Mouse (Mus musculus): Measurements from ENCODE around the gene Rnd1. TPM values are rescaled to one million over a fixed set of nuclear protein-coding genes. Genes with fewer than 3 reads are reported as not detected.

Rnd1 gene
- polyA plus RNA-seq, 1 experiment from 2014 or later: 0.75 TPM

DNA sequence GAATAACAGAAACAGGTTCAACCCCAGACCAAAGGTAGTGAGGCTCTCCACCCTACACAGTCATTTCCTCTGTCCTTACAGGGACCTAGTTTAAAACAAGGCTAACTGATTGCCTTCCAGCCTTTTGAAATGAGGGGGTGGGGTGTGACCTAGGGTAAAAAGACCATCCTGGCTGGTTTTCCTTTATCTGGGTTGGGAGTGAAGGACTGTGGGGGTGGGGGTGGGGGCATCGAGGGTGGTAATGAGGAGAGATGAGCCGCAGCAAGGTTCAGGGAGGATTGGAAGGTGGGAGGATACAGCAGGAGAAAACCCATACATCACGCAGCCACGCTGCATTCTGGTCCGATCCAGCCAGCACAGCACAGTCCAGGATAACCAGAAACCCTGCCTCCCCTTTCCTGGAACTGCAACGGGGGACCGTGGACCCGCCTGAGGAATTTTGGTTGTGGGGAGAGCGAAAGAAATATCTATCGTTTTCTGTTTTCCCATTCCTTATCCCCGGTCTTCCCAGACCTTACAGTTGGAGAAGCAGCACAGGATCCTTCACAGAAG is 2.2 kb downstream of the Rnd1 start:
- H3K27me3 ChIP-seq (ENCODE audit: control insufficient read depth, insufficient read depth, low read length): 0 out of 2 replicates have a peak, but pooled peaks cover 13% of the 10 kb centered on the region
- no peak overlapping the region for H3K4me2 ChIP-seq (replicated peaks; ENCODE audit: low read depth, low read length)
- ATAC-seq (ENCODE audit: insufficient number of reproducible peaks, insufficient read depth, low FRiP score, low read depth): no peak
- WGBS: 24% methylated on average over 11 of the region's 11 CpGs
- peaks cover 9% of the 10 kb centered on the region; the same call in 1 of the 2 replicates for H3K4me1 ChIP-seq (ENCODE audit: control insufficient read depth, insufficient read depth, low read length)
- H3K4me3 ChIP-seq (ENCODE audit: low read depth, low read length): no peak overlapping the region
- H3K9ac ChIP-seq (replicated peaks; ENCODE audit: low read depth, low read length): no peak overlapping the region
- H3K27ac ChIP-seq (ENCODE audit: low read length): no peak overlapping the region
- no peaks in the 10 kb centered on the region for H3K36me3 ChIP-seq (ENCODE audit: control insufficient read depth, insufficient read depth, low read length)
- H3K9me3 ChIP-seq (ENCODE audit: control insufficient read depth, low read depth, low read length): no peaks in the 10 kb centered on the region

DNA sequence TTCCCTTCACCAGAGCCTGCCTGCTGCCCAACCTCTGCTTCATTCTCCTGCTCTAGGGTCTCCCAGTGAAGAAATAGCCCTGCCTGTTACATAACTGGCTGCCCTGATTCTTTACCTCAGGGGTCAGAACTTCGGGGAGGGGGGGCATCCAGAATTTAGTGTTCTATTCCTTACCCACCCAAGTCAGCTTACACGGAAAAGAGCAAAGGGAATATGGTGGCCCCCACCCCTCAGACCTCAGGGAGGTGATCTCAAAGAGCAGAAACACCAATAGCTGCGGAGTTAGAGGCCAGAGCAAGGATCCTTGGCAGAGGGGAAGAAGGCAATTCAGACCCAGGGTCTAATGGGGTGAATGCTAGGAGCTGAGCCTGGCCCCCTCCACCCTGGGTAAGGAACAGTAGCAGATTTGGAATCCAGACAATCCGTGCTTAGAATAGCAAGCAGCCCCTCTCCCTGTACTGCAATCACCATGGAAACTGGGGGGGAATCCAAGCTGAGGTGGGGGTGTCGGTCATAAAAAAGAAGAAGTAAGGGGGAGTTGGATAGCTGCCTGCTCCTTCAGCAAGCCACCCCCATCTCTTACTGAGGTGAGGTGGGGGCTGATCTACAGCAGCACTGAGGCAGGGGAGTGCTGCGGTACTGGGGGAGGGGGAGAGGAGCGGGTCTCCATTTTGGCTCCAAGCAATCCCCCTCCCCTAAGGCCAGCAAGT is 2.8 kb downstream of the Rnd1 start:
- Histone ChIP-seq H3K9ac (replicated peaks; ENCODE audit: low read depth, low read length) (no peak overlapping the region), H3K4me2 (replicated peaks; ENCODE audit: low read depth, low read length) (no peak overlapping the region)
- WGBS: 42% methylated on average over 7 of the region's 7 CpGs

DNA sequence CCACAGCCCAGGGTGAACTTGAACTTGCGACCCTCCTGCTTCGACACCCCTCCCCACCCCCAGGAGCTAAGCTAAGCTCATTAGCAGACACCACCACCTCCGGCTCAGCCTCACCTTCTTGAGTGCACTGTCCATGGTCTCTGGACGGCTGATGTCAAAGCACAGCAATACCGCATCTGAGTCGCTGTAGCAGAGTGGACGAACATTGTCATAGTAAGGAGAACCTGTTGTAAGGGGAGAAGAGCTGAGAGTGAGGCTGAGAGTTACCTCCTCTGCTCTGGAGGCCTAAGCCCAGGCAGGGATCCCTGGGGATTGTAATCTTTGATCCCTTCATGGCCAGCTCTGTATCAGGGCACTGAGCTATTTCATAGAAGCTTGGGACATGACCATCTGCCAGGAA is 3.5 kb downstream of the Rnd1 start:
- Histone ChIP-seq H3K9ac (replicated peaks; ENCODE audit: low read depth, low read length) (no peak overlapping the region), H3K4me3 (ENCODE audit: low read depth, low read length) (no peak overlapping the region), H3K36me3 (ENCODE audit: control insufficient read depth, insufficient read depth, low read length) (no peaks in the 10 kb centered on the region), H3K4me1 (ENCODE audit: control insufficient read depth, insufficient read depth, low read length) (peaks cover 9% of the 10 kb centered on the region; the same call in 1 of the 2 replicates), H3K4me2 (replicated peaks; ENCODE audit: low read depth, low read length) (no peak overlapping the region), H3K9me3 (ENCODE audit: control insufficient read depth, low read depth, low read length) (no peaks in the 10 kb centered on the region), H3K27me3 (ENCODE audit: control insufficient read depth, insufficient read depth, low read length) (0 out of 2 replicates have a peak, but pooled peaks cover 13% of the 10 kb centered on the region), H3K27ac (ENCODE audit: low read length) (no peak overlapping the region)
- 78% methylated on average over 7 of the region's 7 CpGs for WGBS
- ATAC-seq (ENCODE audit: insufficient number of reproducible peaks, insufficient read depth, low FRiP score, low read depth): no peak

More for the DNA sequence above, 2.8 kb downstream of the Rnd1 start:
- Histone ChIP-seq H3K4me1 (ENCODE audit: control insufficient read depth, insufficient read depth, low read length) (peaks cover 9% of the 10 kb centered on the region; the same call in 1 of the 2 replicates), H3K36me3 (ENCODE audit: control insufficient read depth, insufficient read depth, low read length) (no peaks in the 10 kb centered on the region), H3K27me3 (ENCODE audit: control insufficient read depth, insufficient read depth, low read length) (0 out of 2 replicates have a peak, but pooled peaks cover 13% of the 10 kb centered on the region), H3K27ac (ENCODE audit: low read length) (no peak overlapping the region), H3K9me3 (ENCODE audit: control insufficient read depth, low read depth, low read length) (no peaks in the 10 kb centered on the region), H3K4me3 (ENCODE audit: low read depth, low read length) (no peak overlapping the region)
- ATAC-seq (ENCODE audit: insufficient number of reproducible peaks, insufficient read depth, low FRiP score, low read depth): no peak

DNA sequence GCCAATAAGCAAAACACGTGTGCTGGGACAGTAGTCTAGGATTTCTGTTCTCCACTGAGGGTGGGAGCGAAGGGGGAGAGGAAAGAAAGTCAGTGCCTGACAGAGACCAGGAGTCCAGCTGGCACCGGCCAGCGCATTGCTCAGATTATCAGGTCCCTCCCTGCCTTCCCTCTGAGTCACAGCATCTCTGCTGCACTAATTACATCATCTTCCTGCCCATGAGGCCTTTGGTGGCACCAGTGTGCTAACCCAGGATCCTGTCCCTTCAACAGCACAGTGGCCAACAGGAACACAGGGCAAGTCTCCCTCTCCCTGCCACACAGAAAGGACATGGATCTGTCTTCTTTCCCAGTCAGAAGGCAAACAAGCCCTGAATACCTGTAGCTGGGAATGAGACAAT is 4.7 kb downstream of the Rnd1 start:
- WGBS: 59% methylated on average over 4 of the region's 4 CpGs
- Histone ChIP-seq H3K9ac (replicated peaks; ENCODE audit: low read depth, low read length) (no peak overlapping the region), H3K4me1 (ENCODE audit: control insufficient read depth, insufficient read depth, low read length) (peaks cover 9% of the 10 kb centered on the region; the same call in 1 of the 2 replicates), H3K27me3 (ENCODE audit: control insufficient read depth, insufficient read depth, low read length) (0 out of 2 replicates have a peak, but pooled peaks cover 13% of the 10 kb centered on the region), H3K36me3 (ENCODE audit: control insufficient read depth, insufficient read depth, low read length) (no peaks in the 10 kb centered on the region), H3K9me3 (ENCODE audit: control insufficient read depth, low read depth, low read length) (no peaks in the 10 kb centered on the region), H3K27ac (ENCODE audit: low read length) (no peak overlapping the region), H3K4me2 (replicated peaks; ENCODE audit: low read depth, low read length) (no peak overlapping the region), H3K4me3 (ENCODE audit: low read depth, low read length) (no peak overlapping the region)
- ATAC-seq (ENCODE audit: insufficient number of reproducible peaks, insufficient read depth, low FRiP score, low read depth): no peak

DNA sequence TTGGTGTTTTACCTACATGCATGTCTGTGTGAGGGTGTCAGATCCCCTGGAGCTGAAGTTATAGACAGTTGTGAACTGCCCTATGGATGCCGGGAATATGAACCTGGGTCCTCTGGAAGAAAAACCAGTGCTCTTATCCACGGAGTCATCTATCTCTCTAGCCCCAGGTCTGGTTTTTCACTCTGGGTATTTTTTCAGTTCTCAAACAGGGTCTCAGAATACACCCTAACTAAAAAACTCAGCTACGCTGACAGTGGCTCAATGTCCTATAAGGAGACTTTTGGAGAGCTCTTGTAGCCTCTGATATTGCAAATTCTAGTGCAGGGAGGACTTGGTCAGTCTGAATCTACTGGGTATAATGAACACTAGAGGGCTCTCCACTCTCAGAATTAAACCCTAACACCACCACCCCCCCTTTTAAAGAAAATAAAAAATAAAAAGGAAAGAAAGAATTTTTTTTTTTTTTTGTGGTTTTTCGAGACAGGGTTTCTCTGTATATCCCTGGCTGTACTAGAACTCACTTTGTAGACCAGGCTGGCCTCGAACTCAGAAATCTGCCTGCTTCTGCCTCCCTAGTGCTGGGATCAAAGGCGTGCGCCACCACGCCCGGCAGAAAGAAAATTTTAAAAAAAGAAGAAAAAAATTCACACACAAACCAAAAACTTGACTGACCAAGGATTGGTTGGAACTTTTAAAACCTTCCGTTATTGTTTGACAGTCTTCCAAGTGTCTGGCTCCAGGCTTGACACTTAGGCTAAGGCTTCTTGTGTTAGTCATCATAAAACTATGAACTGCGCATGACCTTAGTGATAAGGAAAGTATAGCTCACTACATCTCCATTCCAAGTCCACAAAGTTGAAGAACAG is 13.0 kb downstream of the Rnd1 start:
- Histone ChIP-seq H3K27ac (ENCODE audit: low read length) (no peak overlapping the region), H3K4me2 (replicated peaks; ENCODE audit: low read depth, low read length) (no peak overlapping the region), H3K4me3 (ENCODE audit: low read depth, low read length) (no peak overlapping the region), H3K9ac (replicated peaks; ENCODE audit: low read depth, low read length) (no peak overlapping the region), H3K4me1 (ENCODE audit: control insufficient read depth, insufficient read depth, low read length) (peaks cover 4% of the 10 kb centered on the region; the same call in 1 of the 2 replicates), H3K36me3 (ENCODE audit: control insufficient read depth, insufficient read depth, low read length) (peaks cover 4% of the 10 kb centered on the region; the same call in 1 of the 2 replicates), H3K9me3 (ENCODE audit: control insufficient read depth, low read depth, low read length) (no peaks in the 10 kb centered on the region), H3K27me3 (ENCODE audit: control insufficient read depth, insufficient read depth, low read length) (no peaks in the 10 kb centered on the region)
- 77% methylated on average over 11 of the region's 11 CpGs for WGBS
- no peak for ATAC-seq (ENCODE audit: insufficient number of reproducible peaks, insufficient read depth, low FRiP score, low read depth)

DNA sequence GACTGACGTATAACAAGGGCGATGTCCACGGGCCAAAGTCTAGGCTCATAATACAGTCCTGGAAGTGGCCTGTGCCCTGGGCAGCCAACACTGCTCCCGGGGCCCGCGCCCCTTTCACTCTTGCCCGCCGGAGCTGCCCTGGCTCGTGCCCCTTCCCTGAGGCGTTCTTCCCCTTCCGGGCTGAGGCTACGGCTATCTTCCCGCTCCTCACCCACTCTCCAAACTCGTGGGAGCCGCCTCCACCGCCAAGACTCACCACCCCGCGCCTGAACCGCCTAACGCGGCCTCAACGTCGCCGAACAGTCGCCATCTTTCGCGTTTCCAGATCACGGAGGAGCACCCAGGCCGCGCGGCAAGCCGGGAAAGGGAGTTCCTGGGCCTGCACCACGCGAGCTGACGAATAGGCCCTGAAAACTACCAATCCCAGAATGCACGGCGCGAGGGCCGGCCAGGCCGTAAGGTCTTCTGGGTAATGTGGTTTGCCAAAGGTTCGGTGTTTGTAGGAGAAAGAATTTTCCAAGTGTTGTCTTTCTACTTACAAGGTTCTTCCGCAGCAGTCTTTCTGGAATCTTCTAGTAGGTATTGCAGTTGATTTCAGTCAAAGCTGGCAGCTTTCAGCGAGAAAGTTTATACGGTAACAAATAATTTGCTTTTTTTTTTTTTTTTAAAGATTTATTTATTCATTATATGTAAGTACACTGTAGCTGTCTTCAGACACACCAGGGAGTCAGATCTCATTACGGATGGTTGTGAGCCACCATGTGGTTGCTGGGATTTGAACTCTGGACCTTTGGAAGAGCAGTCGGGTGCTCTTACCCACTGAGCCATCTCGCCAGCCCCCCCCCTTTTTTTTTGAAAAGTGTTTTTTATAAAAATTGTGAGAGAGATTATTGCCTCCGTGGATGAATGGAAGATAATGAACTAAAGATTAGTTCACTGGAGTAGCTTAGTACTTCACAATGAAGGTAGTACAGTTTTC is 14.4 kb downstream of the Rnd1 start, which contains the start of gene Ddx23:
TSS of gene Ddx23 (minus strand) at position 328 of the 979 bp plus-strand sequence.
- Histone ChIP-seq H3K27me3 (ENCODE audit: control insufficient read depth, insufficient read depth, low read length) (no peaks in the 10 kb centered on the region), H3K9ac (replicated peaks; ENCODE audit: low read depth, low read length) (peak within 1 kb of the TSS; percentile 84), H3K4me3 (ENCODE audit: low read depth, low read length) (peak within 1 kb of the TSS; percentile 83), H3K36me3 (ENCODE audit: control insufficient read depth, insufficient read depth, low read length) (peaks cover 10% of the 10 kb centered on the region), H3K4me2 (replicated peaks; ENCODE audit: low read depth, low read length) (peak within 1 kb of the TSS; percentile 61), H3K4me1 (ENCODE audit: control insufficient read depth, insufficient read depth, low read length) (peaks cover 4% of the 10 kb centered on the region; the same call in 1 of the 2 replicates), H3K27ac (ENCODE audit: low read length) (peak within 1 kb of the TSS; percentile 93), H3K9me3 (ENCODE audit: control insufficient read depth, low read depth, low read length) (no peaks in the 10 kb centered on the region)
- peak; percentile 97 for ATAC-seq (ENCODE audit: insufficient number of reproducible peaks, insufficient read depth, low FRiP score, low read depth)
- WGBS: 4% methylated on average over 47 of the region's 48 CpGs

DNA sequence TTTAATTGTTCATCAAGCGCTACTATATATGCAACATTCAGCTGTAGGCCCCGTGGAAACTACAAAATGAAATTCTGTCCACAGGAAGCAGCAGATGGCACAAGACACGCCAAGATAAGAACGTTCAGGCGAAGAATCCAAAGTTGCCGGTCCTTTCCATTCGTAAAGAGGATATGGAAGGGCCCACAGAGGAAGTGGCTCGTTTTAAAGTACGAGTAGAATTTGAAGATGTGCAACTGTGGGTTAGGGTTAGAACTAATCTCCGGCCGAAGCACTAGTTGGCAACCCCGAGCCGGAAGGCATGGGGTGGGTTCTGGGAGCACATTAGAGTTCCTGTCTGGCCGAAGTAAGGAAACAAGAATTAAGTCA is 15.1 kb downstream of the Rnd1 start:
- Histone ChIP-seq H3K9me3 (ENCODE audit: control insufficient read depth, low read depth, low read length) (no peaks in the 10 kb centered on the region), H3K4me1 (ENCODE audit: control insufficient read depth, insufficient read depth, low read length) (peaks cover 4% of the 10 kb centered on the region; the same call in 1 of the 2 replicates), H3K36me3 (ENCODE audit: control insufficient read depth, insufficient read depth, low read length) (peaks cover 17% of the 10 kb centered on the region), H3K9ac (replicated peaks; ENCODE audit: low read depth, low read length) (peak overlapping the region; percentile 84), H3K4me2 (replicated peaks; ENCODE audit: low read depth, low read length) (peak overlapping the region; percentile 61), H3K4me3 (ENCODE audit: low read depth, low read length) (peak overlapping the region; percentile 83), H3K27me3 (ENCODE audit: control insufficient read depth, insufficient read depth, low read length) (no peaks in the 10 kb centered on the region), H3K27ac (ENCODE audit: low read length) (peak overlapping the region; percentile 93)
- WGBS: under 1% methylated on average over 14 of the region's 14 CpGs
- no peak for ATAC-seq (ENCODE audit: insufficient number of reproducible peaks, insufficient read depth, low FRiP score, low read depth)
